Mouse (Mus musculus) cerebellum, adult 11-12 months (tissue): ENCODE measurements at regions not wholly inside any gene's neighbourhood (a gene's known extent, or its start where the extent isn't known, plus 50 kb on each side); places are given as distances from the start of the nearest gene placed in this dataset.

Experiments used
- DNase-seq: peaks from one replicate; pipeline ENCODE4 v3.0.0; 2022

- DNase-seq = no peak
These were observed 61.6 kb downstream of the Spesp1 start for GRCm38 (mm10) chr9:62220451-62220850.

- DNase-seq = no peak
These were observed 66.7 kb downstream of the Spesp1 start for GRCm38 (mm10) chr9:62215151-62215859.

GRCm38 (mm10) chr9:62214546-62214945 is 67.5 kb downstream of the Spesp1 start:
- DNase-seq = no peak

- no peak for DNase-seq
These were observed 69.4 kb downstream of the Spesp1 start for GRCm38 (mm10) chr9:62212615-62213014.

DNA sequence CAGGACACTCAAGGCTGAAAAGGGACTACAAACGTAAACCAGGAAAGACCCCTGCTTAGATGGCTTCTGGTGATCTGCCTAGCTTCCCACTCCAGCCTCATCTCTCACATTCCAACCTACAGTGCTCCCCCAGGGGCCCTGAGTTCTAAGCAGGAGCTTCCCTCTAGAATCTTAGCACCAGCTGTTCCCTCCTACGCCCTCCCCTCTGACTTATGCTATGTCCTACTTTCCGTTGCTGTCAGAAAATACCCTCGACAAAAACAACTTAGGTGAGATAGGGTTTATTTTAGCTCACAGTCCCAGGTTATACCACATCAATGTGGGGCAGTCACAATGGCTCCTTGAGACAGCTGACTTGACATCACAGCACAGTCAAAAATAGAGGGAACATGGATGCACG is 71.2 kb downstream of the Spesp1 start:
- DNase-seq = no peak

- no peak for DNase-seq
These were observed 73.6 kb downstream of the Spesp1 start for GRCm38 (mm10) chr9:62208436-62208835.

DNA sequence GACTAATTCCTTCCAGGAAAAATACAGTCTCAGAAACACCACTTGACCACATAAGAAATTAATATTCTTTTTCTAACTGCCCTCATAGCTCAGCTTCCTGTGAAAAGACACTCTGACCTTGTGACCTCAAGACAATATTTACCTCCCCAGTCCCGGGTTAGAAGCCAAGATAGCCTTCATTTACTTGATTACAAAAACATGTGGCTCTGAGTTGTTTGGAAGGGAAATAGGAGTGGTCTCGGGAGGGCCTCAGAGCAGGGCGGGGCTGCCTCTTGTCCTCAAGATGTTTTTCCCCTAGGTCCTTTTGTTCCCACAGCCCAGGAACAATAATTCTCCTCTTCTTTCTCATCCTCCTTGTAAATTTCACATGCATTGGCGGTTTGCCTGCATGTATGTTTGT is 76.7 kb downstream of the Spesp1 start:
- DNase-seq = no peak

DNA sequence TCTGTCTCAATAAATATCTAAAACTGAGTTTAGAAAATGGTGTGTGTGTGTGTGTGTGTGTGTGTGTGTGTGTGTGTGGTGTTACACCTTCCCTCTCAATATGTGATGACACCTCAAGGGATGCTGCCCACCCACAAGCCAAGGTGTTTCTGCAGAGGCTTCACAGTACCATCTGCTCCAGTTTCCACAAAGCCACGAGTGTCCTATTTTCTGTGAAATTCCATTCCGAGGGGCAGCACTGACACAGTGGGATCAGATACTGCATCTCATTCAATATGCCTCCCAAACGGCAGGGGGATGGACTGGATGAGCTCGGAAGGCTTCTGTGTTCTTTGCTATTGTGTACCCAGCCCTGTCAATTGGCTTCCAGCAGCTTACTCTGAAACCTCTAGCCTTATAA is 78.5 kb downstream of the Spesp1 start:
- no peak for DNase-seq

GRCm38 (mm10) chr9:62202331-62202730 is 79.7 kb downstream of the Spesp1 start:
- no peak for DNase-seq

GRCm38 (mm10) chr9:62197486-62197885 is 75.0 kb upstream of the Glce start:
- DNase-seq = no peak

- DNase-seq = no peak
These were observed 70.0 kb upstream of the Glce start for GRCm38 (mm10) chr9:62192424-62192892.

- DNase-seq = no peak
These were observed 68.0 kb upstream of the Glce start for GRCm38 (mm10) chr9:62190474-62190873.

GRCm38 (mm10) chr9:62188835-62189234 is 66.4 kb upstream of the Glce start:
- peak; percentile 91 for DNase-seq

- peak; percentile 86 for DNase-seq
These were observed 65.9 kb upstream of the Glce start for GRCm38 (mm10) chr9:62188379-62188778.

DNA sequence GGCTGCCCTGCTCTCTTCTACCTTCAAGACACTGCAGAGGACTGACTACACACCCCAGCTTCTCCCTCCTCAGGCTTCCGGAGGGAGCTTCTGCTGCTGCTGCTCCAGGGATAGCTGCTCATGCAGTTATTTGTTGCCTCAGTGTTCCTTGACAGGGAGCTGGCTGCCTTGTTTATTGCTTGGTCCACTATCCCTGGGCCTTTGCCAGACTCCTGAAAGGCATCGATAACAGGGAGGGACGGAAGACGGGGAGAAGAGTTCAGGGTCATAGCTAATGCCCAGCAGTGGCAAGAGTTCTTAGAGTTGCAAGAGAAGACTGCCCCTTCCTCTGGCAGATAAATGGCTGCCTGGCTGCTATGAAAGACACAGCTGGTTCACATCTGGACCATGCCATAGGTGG is 64.4 kb upstream of the Glce start:
- DNase-seq = peak; percentile 25

DNA sequence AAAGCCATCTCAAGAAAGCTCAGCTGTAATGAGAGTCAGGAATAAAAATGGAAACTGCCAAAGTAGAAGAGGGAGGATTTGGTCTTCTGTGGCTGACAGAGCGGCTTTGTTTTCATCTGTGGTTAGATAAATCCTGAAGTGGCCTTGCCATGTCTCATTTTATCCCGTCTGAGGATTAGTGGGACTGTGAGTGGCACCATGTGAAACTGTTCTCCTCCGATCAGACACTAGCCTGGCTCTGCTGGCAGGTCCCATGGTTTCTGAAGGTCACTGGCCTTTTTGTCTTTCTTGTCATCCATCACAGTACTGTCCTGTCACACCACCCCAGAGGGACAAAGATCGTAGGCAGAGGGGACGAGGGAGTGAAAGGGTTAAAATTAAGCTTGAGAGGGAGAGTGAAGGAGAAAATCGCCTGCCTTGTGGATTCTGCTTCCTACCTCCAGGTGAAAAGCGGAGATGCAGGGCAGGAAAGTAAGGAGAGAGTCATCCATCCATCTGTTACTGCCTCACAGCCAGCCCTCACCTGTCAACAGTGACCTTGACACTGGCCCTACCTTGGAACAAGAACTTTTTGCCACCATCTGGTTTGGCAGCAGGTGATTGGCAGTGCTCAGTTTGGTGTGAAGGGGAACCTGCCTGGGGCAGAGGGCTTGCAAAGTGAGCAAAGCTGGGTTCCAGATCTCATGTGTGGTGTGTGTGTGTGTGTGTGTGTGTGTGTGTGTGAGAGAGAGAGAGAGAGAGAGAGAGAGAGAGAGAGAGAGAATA is 63.2 kb upstream of the Glce start:
- DNase-seq = peak; percentile 57

DNA sequence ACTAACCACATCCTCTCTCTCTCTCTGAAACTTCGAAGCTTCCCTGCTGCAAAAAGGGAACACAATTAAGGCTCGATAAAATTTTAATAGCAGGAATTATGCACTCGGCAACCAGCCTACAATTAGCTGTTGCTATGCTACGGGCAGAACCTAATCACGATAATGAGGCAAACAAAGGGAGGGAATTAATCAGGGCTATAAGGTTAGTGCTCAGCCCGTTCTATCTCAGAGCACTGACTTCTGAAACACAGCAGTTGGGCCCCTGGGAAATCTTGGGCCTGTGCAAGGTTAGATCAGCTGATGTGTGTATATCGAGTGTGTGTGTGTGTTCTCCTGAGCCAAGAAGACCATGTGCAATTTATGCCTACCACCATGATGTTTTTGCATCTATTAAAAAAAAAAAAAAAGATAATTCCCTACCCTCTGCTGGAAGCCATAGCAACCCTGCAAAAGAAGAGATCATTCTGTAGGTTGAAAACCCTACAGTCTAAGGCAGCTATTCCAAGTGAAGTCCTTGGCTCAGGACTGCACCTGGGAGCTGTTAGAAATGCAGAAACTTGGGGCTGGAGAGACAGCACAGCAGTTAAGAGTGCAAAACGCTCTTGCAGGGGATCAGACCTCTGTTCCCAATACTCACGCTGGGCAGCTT is 58.9 kb upstream of the Glce start:
- DNase-seq = no peak

DNA sequence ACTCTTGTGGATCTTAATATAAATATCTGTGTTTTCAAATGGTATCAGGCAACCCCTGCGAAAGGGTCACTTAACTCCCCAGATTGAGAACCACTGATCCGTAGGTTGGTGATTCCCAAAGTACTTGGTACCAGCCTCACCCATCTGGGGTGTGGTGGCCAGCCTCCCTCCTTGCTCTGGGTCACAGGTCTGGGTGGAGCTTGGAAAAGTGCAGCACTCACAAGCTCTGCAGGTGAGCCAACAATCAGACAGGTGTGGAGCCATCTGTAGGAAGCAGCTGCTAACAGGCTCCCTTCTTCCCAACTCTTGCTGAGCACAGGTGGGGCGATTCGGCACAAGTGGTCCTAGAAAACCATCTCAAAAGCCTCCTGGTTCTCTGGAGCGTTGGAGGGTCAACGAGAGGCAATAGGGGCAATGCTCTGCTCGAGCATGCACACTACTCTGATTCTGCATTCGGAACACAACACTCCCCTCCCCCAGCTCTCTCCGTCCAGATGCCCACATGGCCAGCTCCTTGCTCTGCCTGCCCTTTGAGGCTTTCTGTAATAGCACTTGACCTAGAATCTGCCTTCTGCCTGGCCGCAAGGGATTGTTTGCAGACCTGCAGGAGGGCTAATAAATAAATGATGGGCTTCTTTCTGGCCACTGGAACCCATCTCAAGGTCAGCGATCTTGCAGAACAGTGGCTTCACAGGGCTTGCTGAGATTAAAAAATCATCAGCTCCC is 58.2 kb upstream of the Glce start:
- no peak for DNase-seq

DNA sequence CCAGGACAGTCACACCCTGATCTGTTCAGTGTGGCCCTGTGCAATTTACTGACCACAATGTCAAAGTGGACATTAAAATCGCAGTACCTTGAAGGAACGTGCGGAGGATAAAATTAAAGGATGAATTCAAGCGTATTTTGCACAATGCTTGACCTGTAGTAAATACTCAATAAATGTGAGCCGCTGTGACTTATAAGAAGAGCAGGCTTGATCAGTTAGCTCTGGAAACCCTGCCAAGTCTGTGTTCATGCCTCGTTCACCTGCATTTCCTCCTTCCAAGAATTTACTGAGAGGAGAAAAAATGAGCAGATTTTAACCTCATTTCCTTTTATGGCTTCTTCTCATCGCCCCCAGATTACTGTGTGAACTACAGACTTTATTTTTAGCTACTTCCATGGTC is 52.2 kb upstream of the Glce start:
- DNase-seq = no peak
